Mouse (Mus musculus) T-cell, adult 2 months (primary cell): ENCODE results near the gene Aff1.

Experiments
- DNase-seq: peaks from one replicate; pipeline ENCODE4 v3.0.0; 2022; ENCODE audit warnings: low spot score

Gene Aff1

DNA sequence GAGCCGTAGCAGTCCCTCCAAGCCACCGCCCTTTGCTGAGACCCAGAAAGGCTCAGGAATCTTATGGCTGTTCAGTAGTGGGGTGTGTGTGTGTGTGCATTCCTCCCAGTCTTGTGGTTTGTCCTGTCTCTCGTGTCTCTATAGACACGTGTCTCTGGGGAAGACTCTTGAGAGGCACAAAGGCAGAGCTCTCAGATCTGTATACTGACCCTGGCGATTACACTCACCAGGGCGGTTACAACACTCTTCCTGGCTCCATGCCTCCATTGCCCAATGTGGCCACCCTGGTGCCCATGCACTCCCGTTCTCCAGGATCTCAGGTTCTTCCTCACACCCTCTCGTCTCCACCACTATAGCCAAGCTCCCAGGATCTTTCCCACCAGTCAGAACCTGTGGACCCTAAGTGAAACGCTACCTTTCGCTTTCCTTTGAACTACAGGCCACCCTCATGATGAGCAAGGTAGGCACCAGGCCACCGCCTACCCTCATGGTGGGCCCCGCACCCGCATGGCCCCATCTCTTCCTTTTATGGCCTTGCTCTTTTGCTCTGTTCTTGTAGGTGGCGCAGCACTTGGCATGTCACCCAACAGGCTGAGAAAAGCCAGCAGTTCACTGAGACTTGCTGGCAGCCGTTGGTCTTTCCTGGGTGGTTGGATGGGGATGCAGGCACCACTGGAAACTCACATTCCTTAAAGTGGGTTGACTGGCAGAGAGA lies 146.5 kb downstream of the Aff1 start:
- DNase-seq = no peak

DNA sequence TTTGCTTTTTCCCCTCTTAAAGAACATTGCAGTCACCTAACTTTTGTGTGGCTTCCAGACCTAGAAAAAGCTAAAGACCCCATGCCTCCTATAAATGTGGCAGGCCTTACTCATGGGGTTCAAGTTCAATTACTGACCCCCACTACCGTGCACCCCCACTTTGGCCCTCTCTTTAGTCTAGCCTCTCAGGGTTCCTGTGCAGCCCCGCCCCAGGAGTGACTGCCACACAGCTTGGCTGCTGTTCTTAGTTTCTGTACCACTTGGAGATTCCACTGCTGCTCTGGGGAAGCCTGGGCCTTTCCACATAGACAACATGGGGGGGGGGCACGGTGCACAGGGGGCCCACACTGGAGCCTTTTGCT lies 147.1 kb downstream of the Aff1 start:
- DNase-seq = no peak

DNA sequence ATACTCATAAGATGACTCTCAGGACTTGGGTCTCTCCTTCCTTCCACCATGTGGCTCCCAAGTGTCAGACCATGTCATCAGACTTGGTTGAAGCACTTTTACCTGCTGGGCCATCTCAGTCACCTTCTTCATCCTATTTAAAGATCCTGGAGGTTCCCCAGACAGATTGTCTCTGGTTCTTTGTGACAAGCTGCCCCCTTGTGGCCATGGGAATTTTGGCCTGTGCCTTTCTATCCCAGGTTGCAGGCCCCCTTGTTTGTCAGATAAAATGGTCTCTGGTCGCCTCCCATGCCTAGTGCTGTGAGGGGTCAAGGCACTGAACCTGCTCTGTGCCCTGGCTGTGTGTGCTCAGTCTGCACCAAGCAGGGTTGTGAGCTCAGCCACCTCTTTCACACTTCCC lies 151.8 kb downstream of the Aff1 start:
- DNase-seq = peak; percentile 7

- DNase-seq = no peak
Measured at GRCm38 (mm10) chr5:103845418-103846153, 153.4 kb downstream of the Aff1 start.

GRCm38 (mm10) chr5:103846154-103846551 lies 154.0 kb downstream of the Aff1 start:
- DNase-seq = no peak

- no peak for DNase-seq
Measured at GRCm38 (mm10) chr5:103846609-103847008, 154.4 kb downstream of the Aff1 start.

DNA sequence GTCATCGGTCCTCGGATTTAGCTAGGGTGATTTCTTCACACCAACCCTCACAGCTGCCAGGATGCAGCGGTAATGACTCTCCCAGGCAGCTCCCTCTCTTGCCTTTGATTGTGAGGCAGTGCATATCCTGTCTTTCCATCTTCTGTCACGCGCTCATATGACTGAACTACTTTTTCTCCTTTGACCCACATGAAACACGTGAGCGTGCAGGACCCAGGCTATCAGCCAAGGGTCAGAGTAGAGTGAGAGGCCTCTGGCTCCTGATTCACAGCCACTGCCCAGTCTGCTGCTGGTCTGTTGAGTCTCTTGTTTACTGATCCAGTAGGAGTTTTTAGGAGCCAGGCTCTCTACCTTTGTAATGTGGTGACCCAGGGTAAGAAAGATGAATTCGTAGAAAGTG lies 156.4 kb downstream of the Aff1 start:
- DNase-seq = no peak

DNA sequence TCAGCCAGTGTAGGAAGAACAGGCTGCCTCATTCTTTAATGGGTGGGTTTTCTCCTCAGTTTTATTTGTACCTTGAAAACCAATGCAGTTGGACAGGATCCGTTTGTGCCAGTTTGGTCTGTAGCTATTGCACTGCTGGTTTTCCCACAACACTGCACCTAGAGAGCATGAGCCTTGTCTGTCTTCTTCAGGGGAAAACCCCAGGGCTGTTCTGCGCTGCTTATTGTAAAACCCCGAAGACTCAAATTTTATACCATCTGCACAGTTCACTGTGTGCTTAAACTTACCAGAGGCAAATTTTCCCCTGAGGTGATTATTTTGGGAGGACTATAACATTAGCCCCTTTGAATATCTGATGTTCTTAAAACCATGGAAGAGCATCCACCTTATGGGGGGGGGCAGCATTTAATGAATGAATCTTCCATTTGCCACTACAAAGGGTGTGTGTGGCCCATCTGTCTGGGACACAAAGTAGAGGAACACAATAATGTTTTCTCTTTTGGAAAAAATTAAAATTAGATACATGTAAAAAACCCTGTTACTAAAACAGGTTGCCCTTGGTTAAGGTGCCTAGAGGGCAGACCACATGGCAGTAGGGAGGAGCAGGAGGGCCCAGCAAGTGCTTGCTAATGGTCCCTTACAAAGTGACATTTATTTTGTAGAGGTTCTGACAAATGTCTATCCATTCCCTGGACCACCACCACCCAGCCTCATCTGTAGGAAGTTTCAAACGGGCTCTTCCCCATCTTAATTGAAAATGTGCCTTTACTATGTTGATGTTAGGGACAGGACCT lies 160.8 kb downstream of the Aff1 start:
- DNase-seq = no peak

GRCm38 (mm10) chr5:103854041-103854806 lies 162.1 kb downstream of the Aff1 start:
- no peak for DNase-seq

DNA sequence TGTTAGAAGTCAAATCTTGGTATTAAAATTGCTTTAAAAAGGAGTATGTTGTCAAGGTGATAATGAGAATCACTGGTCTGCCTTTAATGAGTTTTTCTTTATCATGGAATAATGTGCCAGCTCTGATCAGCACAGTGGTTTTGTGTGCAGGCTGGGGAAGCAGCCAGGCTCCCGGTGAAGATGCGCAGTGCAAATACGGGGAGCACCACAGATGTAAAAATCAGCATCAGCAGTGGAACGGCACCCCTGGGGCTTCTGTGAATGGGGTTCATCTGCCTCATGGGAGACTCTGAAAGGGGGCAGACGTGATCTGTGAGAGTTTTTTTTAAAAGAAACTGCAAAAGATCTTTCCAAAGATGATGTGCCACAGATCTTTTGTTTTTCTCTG lies 162.6 kb downstream of the Aff1 start:
- DNase-seq = no peak

GRCm38 (mm10) chr5:103855483-103856211 lies 163.5 kb downstream of the Aff1 start:
- no peak for DNase-seq

DNA sequence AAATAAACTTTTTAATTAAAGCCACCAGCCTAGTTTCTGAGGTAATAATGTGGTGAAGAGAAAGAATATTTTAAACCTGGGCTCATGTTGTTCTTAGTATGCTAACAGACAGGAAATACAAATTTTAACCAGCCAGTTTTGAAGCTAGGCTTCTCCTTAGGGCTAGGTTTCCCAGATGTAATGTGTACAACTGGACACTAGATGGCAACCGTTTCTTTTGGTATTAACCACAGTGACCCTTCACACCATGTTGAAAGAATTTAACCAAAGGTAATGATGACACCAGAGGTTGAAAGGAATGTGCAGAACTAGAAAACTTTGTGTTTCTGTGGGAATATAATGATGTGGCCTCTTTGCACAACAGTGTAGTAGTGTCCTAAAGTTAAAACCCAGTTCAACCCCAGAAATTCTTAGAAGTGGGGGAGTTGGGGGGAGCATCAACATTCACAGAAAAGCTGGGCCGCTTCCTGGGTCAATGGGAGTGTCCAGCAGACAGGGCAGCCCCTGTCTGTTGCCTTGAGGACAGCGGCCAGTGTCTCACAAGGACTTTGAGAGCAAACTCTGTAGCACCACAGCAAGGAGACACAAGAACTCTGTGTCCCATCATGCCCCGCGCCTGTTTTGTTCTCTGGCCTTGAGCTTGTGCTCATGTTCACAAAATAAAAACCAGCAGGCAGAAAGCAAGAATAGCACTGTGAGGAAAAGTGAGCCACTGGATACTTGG lies 164.3 kb downstream of the Aff1 start:
- DNase-seq = peak; percentile 6

DNA sequence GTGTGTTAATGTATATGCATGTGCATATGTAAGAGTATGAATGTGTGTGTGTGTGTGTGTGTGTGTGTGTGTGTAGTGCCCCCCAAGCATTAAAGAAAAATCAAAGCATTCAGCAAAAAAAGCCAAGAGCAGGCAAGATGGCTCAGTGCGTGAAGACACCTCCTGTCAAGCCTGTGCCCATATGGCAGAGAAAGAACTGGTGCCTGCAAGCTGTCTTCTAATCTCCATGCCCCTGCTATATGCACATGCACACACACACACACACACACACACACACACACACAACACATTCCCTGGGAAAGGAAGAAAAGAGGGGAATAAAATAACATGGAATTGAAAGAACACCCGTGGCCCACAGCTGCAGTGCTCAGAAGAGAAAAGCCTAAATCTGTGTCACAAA lies 165.0 kb downstream of the Aff1 start:
- DNase-seq = no peak

DNA sequence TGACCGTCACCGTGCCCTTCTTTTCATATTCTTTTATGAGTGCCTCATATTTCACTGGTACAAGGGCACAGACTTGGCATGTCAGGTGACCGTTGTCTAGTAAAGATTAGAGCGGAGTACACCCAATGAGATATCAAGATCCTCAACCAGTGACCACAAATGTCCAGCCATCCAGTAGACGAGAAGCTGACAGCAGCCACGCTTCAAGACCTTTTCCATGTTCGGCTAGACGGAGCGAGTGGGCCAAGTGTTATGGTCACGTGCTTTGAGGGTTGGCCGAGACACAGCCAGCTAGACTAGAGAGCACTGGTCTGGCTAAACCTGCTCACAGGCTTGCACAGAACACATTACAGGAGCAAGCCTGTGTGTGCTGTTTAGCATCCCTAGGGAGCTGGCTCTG lies 168.4 kb downstream of the Aff1 start:
- DNase-seq = no peak

GRCm38 (mm10) chr5:103863759-103864158 lies 171.6 kb downstream of the Aff1 start:
- DNase-seq = no peak

DNA sequence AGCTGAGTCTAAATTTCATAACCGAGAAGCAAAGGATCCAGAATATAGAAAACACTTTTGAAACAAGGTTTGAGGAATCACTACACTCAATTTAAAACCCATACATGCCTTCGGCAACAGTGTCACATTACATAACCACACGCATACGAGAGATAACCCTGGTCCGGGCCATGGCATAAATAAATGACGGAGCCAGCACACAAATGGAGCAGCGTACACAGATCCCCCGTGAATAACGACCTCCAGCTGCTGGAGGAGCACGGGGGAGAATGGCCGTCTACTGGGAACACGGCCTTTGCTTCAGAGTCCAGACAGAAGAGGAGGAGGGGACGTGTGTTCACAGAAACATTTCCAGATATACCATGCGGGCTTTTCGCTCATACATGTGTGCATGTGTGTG lies 197.6 kb downstream of the Aff1 start:
- no peak for DNase-seq

DNA sequence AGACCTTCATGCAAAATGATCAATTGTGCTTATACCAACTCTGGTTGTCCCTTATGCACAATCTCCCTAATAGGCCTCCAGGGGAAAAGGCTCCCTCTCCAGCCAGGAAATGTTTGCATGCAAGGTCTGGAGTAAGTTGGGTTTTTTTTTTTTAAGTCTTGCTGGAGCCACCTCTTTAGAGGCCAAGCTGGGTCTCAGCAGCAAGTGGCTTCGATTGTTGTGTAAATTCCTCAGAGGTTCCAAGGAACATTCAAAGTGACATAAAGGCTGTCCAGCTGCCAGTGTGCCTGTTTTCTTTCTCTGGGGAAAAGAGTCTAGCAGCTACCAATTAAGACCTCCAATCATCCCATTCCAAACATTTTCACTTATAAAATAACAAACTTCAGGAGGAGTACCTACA lies 206.1 kb downstream of the Aff1 start:
- DNase-seq = no peak
